In the genomic region with DNA sequence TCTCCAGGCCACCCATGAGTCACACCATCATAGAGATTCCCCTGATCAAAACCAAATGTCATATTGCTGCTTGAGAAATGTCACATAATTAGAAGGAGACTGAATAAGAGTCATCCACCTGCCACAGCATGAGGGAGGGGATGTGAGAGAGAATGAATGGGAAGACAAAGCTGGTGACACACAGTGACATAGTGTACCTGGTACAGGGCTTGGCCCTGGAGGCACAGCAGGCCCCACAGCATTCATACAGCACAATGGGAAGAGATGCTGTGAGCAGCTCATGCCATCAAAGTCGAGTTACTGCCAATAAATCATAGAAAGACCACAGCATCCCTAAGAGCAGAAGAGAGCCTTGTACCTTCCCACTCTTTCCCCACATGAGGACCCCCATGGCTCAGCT, we compare ENCODE assay signal across 19 mouse cellular contexts.
DNase-seq lines count a peak whose midpoint lies in the region; ATAC-seq lines count a peak whose summit lies in the region.
"Had no signal": no experiment of that assay in that cellular context is flagged by ENCODE, and none has a peak within 500 bp of the region (broad histone marks: within the 10 kb centered on the region; RNA-seq: fewer than 3 reads in every experiment).

No protein-coding gene starts in this region.

- H3K9ac ChIP-seq in forebrain, embryonic 15.5 days (replicated peaks), result no peak overlapping the region
- no peak overlapping the region for H3K9ac ChIP-seq in forebrain, embryonic 16.5 days (replicated peaks; ENCODE audit: low read depth, low read length)
- no peak overlapping the region for H3K9ac ChIP-seq in midbrain, embryonic 15.5 days
- H3K9ac ChIP-seq in midbrain, embryonic 11.5 days (ENCODE audit: low read length), result no peak overlapping the region
- H3K9ac ChIP-seq: heart, embryonic 13.5 days; hindbrain, embryonic 12.5 days had no signal

- DNase-seq in midbrain, embryonic 11.5 days (ENCODE audit: low spot score, missing footprints), result no peak
- DNase-seq in brain, adult 2 months (ENCODE audit: low read depth, low spot score), result peak; percentile 10
- DNase-seq in frontal cortex, adult 2 months (ENCODE audit: extremely low spot score in 1 of 2, low spot score in 1 of 2), result no peak
- no peak for DNase-seq in spleen, postnatal 10 days (ENCODE audit: low spot score in 2 of 2)
- DNase-seq: adrenal gland, postnatal 10 days; cerebellum, adult 2 months; cerebellum, postnatal 10 days; gastrocnemius, adult 2 months; gastrocnemius, postnatal 25 days; heart, postnatal 4 days had no signal

- ATAC-seq in forebrain, embryonic 15.5 days (replicated peaks), result peak; percentile 73; the same call in 1 of the 2 replicates
- no peak for ATAC-seq in forebrain, embryonic 16.5 days
- ATAC-seq in midbrain, embryonic 15.5 days (replicated peaks), result peak; percentile 75; the same call in 1 of the 2 replicates
- no peak for ATAC-seq in midbrain, embryonic 11.5 days (ENCODE audit: low FRiP score)
- ATAC-seq: hindbrain, embryonic 16.5 days; inflammation-experienced regulatory T-cells, adult 6 months; intestine, postnatal 0 days had no signal

- H3K4me3 ChIP-seq in forebrain, embryonic 15.5 days, result no peak overlapping the region
- no peak overlapping the region for H3K4me3 ChIP-seq in forebrain, embryonic 16.5 days (replicated peaks; ENCODE audit: low read length)
- H3K4me3 ChIP-seq in midbrain, embryonic 15.5 days, result no peak overlapping the region
- no peak overlapping the region for H3K4me3 ChIP-seq in midbrain, embryonic 11.5 days (ENCODE audit: low read depth, low read length)
- H3K4me3 ChIP-seq: embryonic facial prominence, embryonic 10.5 days; gastrocnemius, adult 2 months; heart, embryonic 13.5 days; hindbrain, embryonic 12.5 days had no signal

- H3K4me1 ChIP-seq in forebrain, embryonic 15.5 days, result no peaks in the 10 kb centered on the region
- no peaks in the 10 kb centered on the region for H3K4me1 ChIP-seq in forebrain, embryonic 16.5 days (replicated peaks; ENCODE audit: control insufficient read depth, insufficient read depth, low read length)
- no peaks in the 10 kb centered on the region for H3K4me1 ChIP-seq in midbrain, embryonic 15.5 days
- H3K4me1 ChIP-seq in midbrain, embryonic 11.5 days (ENCODE audit: control insufficient read depth, insufficient read depth, low read length), result no peaks in the 10 kb centered on the region
- H3K4me1 ChIP-seq: embryonic facial prominence, embryonic 10.5 days; heart, embryonic 13.5 days; hindbrain, embryonic 12.5 days had no signal

- no peaks in the 10 kb centered on the region for H3K9me3 ChIP-seq in forebrain, embryonic 15.5 days
- no peaks in the 10 kb centered on the region for H3K9me3 ChIP-seq in forebrain, embryonic 16.5 days (ENCODE audit: control insufficient read depth, low read length)
- no peaks in the 10 kb centered on the region for H3K9me3 ChIP-seq in midbrain, embryonic 15.5 days
- H3K9me3 ChIP-seq in midbrain, embryonic 11.5 days (ENCODE audit: control insufficient read depth, low read length), result no peaks in the 10 kb centered on the region
- H3K9me3 ChIP-seq: embryonic facial prominence, embryonic 10.5 days; heart, embryonic 13.5 days; hindbrain, embryonic 12.5 days had no signal

- H3K27me3 ChIP-seq in forebrain, embryonic 15.5 days, result no peaks in the 10 kb centered on the region
- H3K27me3 ChIP-seq in forebrain, embryonic 16.5 days (replicated peaks; ENCODE audit: control insufficient read depth, insufficient read depth, low read length), result no peaks in the 10 kb centered on the region
- H3K27me3 ChIP-seq in midbrain, embryonic 15.5 days (replicated peaks), result no peaks in the 10 kb centered on the region
- H3K27me3 ChIP-seq in midbrain, embryonic 11.5 days (ENCODE audit: control insufficient read depth, insufficient read depth, low read length), result no peaks in the 10 kb centered on the region
- H3K27me3 ChIP-seq: heart, embryonic 13.5 days; hindbrain, embryonic 12.5 days had no signal

- no peak overlapping the region for H3K4me2 ChIP-seq in forebrain, embryonic 15.5 days (replicated peaks)
- no peak overlapping the region for H3K4me2 ChIP-seq in forebrain, embryonic 16.5 days (ENCODE audit: low read length)
- H3K4me2 ChIP-seq in midbrain, embryonic 15.5 days, result no peak overlapping the region
- no peak overlapping the region for H3K4me2 ChIP-seq in midbrain, embryonic 11.5 days
- H3K4me2 ChIP-seq: heart, embryonic 13.5 days; hindbrain, embryonic 12.5 days had no signal

- WGBS in forebrain, embryonic 15.5 days, result 48% methylated on average over 1 of the region's 1 CpGs
- WGBS in forebrain, embryonic 16.5 days, result 70% methylated on average over 1 of the region's 1 CpGs
- WGBS in midbrain, embryonic 15.5 days, result 43% methylated on average over 1 of the region's 1 CpGs
- WGBS in midbrain, embryonic 11.5 days, result 44% methylated on average over 1 of the region's 1 CpGs

- H3K27ac ChIP-seq in forebrain, embryonic 15.5 days (replicated peaks), result no peak overlapping the region
- H3K27ac ChIP-seq in forebrain, embryonic 16.5 days (ENCODE audit: low read length), result no peak overlapping the region
- H3K27ac ChIP-seq in midbrain, embryonic 15.5 days, result no peak overlapping the region
- H3K27ac ChIP-seq in midbrain, embryonic 11.5 days (ENCODE audit: low read depth, low read length), result no peak overlapping the region
- H3K27ac ChIP-seq: embryonic facial prominence, embryonic 10.5 days; gastrocnemius, adult 2 months; heart, embryonic 13.5 days; hindbrain, embryonic 12.5 days had no signal

- H3K36me3 ChIP-seq in forebrain, embryonic 15.5 days, result no peaks in the 10 kb centered on the region
- H3K36me3 ChIP-seq in forebrain, embryonic 16.5 days (ENCODE audit: control insufficient read depth, insufficient read depth), result no peaks in the 10 kb centered on the region
- no peaks in the 10 kb centered on the region for H3K36me3 ChIP-seq in midbrain, embryonic 15.5 days (replicated peaks)
- H3K36me3 ChIP-seq in midbrain, embryonic 11.5 days (ENCODE audit: control insufficient read depth, insufficient read depth, low read length), result no peaks in the 10 kb centered on the region
- H3K36me3 ChIP-seq: embryonic facial prominence, embryonic 10.5 days; heart, embryonic 13.5 days; hindbrain, embryonic 12.5 days had no signal

Comparison
In these comparisons a context has a peak if more than half of its experiments do, and no peak if none do; other contexts are left out.
1. ATAC-seq: peak in forebrain, embryonic 15.5 days (single experiment) and midbrain, embryonic 15.5 days (single experiment); none in forebrain, embryonic 16.5 days (single experiment) and midbrain, embryonic 11.5 days (single experiment).